Mouse (Mus musculus) lung, adult 2 months (tissue): ENCODE measurements around the gene Bex1.

Source experiments
- CTCF ChIP-seq: fragments of 200-500 bp; IDR thresholded peaks from 2 replicates; pipeline ENCODE4 v1.5.1; 2011; ENCODE audit warnings: mild to moderate bottlenecking, low read length, control low read depth; ENCODE audit not compliant: insufficient read depth
- POLR2A ChIP-seq: fragments of 200-500 bp; IDR thresholded peaks from 2 replicates; pipeline ENCODE4 v1.6.1; 2011; ENCODE audit warnings: low read depth, mild to moderate bottlenecking, control low read depth, low read length, borderline replicate concordance; ENCODE audit errors: extremely low read depth

DNA sequence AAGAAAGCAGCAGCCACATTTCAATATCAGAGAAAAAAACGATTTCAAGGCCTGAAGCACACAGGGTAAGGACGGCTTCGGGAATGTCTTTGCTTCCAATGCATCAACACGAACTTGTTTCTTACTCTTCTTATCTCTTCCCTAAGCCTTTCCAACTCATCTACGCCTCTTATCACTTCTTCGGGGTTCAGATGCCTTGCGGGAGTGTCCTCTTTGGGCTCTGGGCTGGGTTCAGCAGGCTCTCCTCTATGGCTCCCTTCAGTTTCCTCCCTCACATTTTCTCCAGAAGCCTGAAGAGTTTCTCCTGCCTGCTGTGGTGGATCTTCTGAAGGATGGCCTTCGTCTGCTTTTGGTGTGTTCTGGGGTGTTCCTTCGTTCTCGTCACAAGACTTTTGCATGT is 44.7 kb downstream of the Bex1 start:
- TF ChIP-seq CTCF (no peak), POLR2A (no peak)
